Comparison of ENCODE assay signal across 19 mouse cellular contexts in genomic region chr6:58964565-58964964, GRCm38 (mm10). TPM values are rescaled to one million over a fixed set of nuclear protein-coding genes. Genes with fewer than 3 reads are reported as not detected.
DNase-seq lines count a peak whose midpoint lies in the region; ATAC-seq lines count a peak whose summit lies in the region.
"Had no signal": no experiment of that assay in that cellular context is flagged by ENCODE, and none has a peak within 500 bp of the region (broad histone marks: within the 10 kb centered on the region; RNA-seq: fewer than 3 reads in every experiment).

No protein-coding gene starts in this region.

- H3K9ac ChIP-seq in hindbrain, embryonic 14.5 days, result no peak overlapping the region
- no peak overlapping the region for H3K9ac ChIP-seq in hindbrain, embryonic 11.5 days (ENCODE audit: low read depth, low read length)
- no peak overlapping the region for H3K9ac ChIP-seq in midbrain, embryonic 16.5 days (ENCODE audit: low read depth, low read length)
- no peak overlapping the region for H3K9ac ChIP-seq in midbrain, embryonic 14.5 days (replicated peaks; ENCODE audit: low read length)
- H3K9ac ChIP-seq: embryonic facial prominence, embryonic 12.5 days; forebrain, embryonic 15.5 days; heart, embryonic 15.5 days; hindbrain, embryonic 15.5 days had no signal

- H3K9me3 ChIP-seq in hindbrain, embryonic 14.5 days (ENCODE audit: control insufficient read depth, low read length), result no peaks in the 10 kb centered on the region
- no peaks in the 10 kb centered on the region for H3K9me3 ChIP-seq in hindbrain, embryonic 11.5 days (ENCODE audit: control insufficient read depth, low read length)
- H3K9me3 ChIP-seq in midbrain, embryonic 16.5 days (replicated peaks; ENCODE audit: control insufficient read depth, low read length, poor library complexity, severe bottlenecking), result no peaks in the 10 kb centered on the region
- H3K9me3 ChIP-seq in midbrain, embryonic 14.5 days (ENCODE audit: control insufficient read depth, low read length), result no peaks in the 10 kb centered on the region
- H3K9me3 ChIP-seq: embryonic facial prominence, embryonic 12.5 days; forebrain, embryonic 15.5 days; heart, embryonic 15.5 days; hindbrain, embryonic 15.5 days had no signal

- no peak overlapping the region for H3K4me3 ChIP-seq in hindbrain, embryonic 14.5 days (replicated peaks; ENCODE audit: low read length)
- no peak overlapping the region for H3K4me3 ChIP-seq in hindbrain, embryonic 11.5 days (ENCODE audit: low read depth, low read length)
- H3K4me3 ChIP-seq in midbrain, embryonic 16.5 days (ENCODE audit: low read depth, low read length), result no peak overlapping the region
- no peak overlapping the region for H3K4me3 ChIP-seq in midbrain, embryonic 14.5 days (replicated peaks; ENCODE audit: low read depth, low read length)
- H3K4me3 ChIP-seq: embryonic facial prominence, embryonic 12.5 days; forebrain, embryonic 15.5 days; heart, adult 2 months; heart, embryonic 15.5 days had no signal

- DNase-seq in cerebellum, adult 18-20 months, result peak; percentile 27 to 46
- DNase-seq in cerebellum, postnatal 4 days (ENCODE audit: low spot score in 2 of 2), result no peak
- no peak for DNase-seq in hindbrain, embryonic 14.5 days (ENCODE audit: low spot score)
- DNase-seq in hindbrain, embryonic 11.5 days (ENCODE audit: low spot score), result no peak
- no peak for DNase-seq in midbrain, embryonic 14.5 days
- DNase-seq in lung, postnatal 36 days, result no peak
- DNase-seq: adrenal gland, postnatal 14 days; gastrocnemius, postnatal 14 days; heart, adult 2 months; heart, postnatal 14 days; kidney, adult 11 months had no signal

- no peaks in the 10 kb centered on the region for H3K27me3 ChIP-seq in hindbrain, embryonic 14.5 days (ENCODE audit: control insufficient read depth, insufficient read depth, low read length)
- no peaks in the 10 kb centered on the region for H3K27me3 ChIP-seq in hindbrain, embryonic 11.5 days (ENCODE audit: control insufficient read depth, insufficient read depth, low read length)
- H3K27me3 ChIP-seq in midbrain, embryonic 16.5 days (ENCODE audit: control insufficient read depth, insufficient read depth, low read depth, low read length), result no peaks in the 10 kb centered on the region
- no peaks in the 10 kb centered on the region for H3K27me3 ChIP-seq in midbrain, embryonic 14.5 days (ENCODE audit: control insufficient read depth, insufficient read depth, low read length)
- H3K27me3 ChIP-seq: CH12.LX; embryonic facial prominence, embryonic 12.5 days; forebrain, embryonic 15.5 days; heart, embryonic 15.5 days; hindbrain, embryonic 15.5 days; Patski had no signal

- no peak overlapping the region for H3K27ac ChIP-seq in hindbrain, embryonic 14.5 days
- H3K27ac ChIP-seq in hindbrain, embryonic 11.5 days (ENCODE audit: low read depth, low read length), result no peak overlapping the region
- H3K27ac ChIP-seq in midbrain, embryonic 16.5 days (ENCODE audit: low read length), result no peak overlapping the region
- no peak overlapping the region for H3K27ac ChIP-seq in midbrain, embryonic 14.5 days (replicated peaks; ENCODE audit: low read depth, low read length)
- H3K27ac ChIP-seq: embryonic facial prominence, embryonic 12.5 days; forebrain, embryonic 15.5 days; heart, adult 2 months; heart, embryonic 15.5 days had no signal

- H3K4me2 ChIP-seq in hindbrain, embryonic 14.5 days (replicated peaks), result no peak overlapping the region
- no peak overlapping the region for H3K4me2 ChIP-seq in hindbrain, embryonic 11.5 days (replicated peaks; ENCODE audit: low read depth, low read length)
- H3K4me2 ChIP-seq in midbrain, embryonic 16.5 days (ENCODE audit: low read length), result no peak overlapping the region
- no peak overlapping the region for H3K4me2 ChIP-seq in midbrain, embryonic 14.5 days (ENCODE audit: low read length)
- H3K4me2 ChIP-seq: forebrain, embryonic 15.5 days; heart, embryonic 15.5 days had no signal

- no peaks in the 10 kb centered on the region for H3K36me3 ChIP-seq in hindbrain, embryonic 14.5 days (replicated peaks; ENCODE audit: control insufficient read depth, insufficient read depth)
- H3K36me3 ChIP-seq in hindbrain, embryonic 11.5 days (ENCODE audit: control insufficient read depth, insufficient read depth, low read length), result no peaks in the 10 kb centered on the region
- no peaks in the 10 kb centered on the region for H3K36me3 ChIP-seq in midbrain, embryonic 16.5 days (ENCODE audit: control insufficient read depth, insufficient read depth, low read length)
- no peaks in the 10 kb centered on the region for H3K36me3 ChIP-seq in midbrain, embryonic 14.5 days (ENCODE audit: control insufficient read depth, insufficient read depth, low read length)
- H3K36me3 ChIP-seq: embryonic facial prominence, embryonic 12.5 days; forebrain, embryonic 15.5 days; heart, embryonic 15.5 days; hindbrain, embryonic 15.5 days had no signal

- ATAC-seq in hindbrain, embryonic 14.5 days (ENCODE audit: low FRiP score), result peak; percentile 5; the same call in 1 of the 2 replicates
- no peak for ATAC-seq in hindbrain, embryonic 11.5 days (ENCODE audit: low FRiP score)
- ATAC-seq in midbrain, embryonic 16.5 days, result 0 out of 2 replicates have a peak, but pooled peaks have one; percentile 54
- no peak for ATAC-seq in midbrain, embryonic 14.5 days (ENCODE audit: low FRiP score, low TSS enrichment)
- ATAC-seq: activated CD4-positive, CD25-positive, alpha-beta regulatory T cell, adult 4 months; forebrain, embryonic 15.5 days; Patski had no signal

- peaks cover 11% of the 10 kb centered on the region; the same call in 1 of the 2 replicates for H3K4me1 ChIP-seq in hindbrain, embryonic 14.5 days (replicated peaks; ENCODE audit: control insufficient read depth, insufficient read depth, low read length)
- no peaks in the 10 kb centered on the region for H3K4me1 ChIP-seq in hindbrain, embryonic 11.5 days (replicated peaks; ENCODE audit: control insufficient read depth, insufficient read depth, low read length)
- H3K4me1 ChIP-seq in midbrain, embryonic 16.5 days (ENCODE audit: control insufficient read depth, insufficient read depth, low read length), result peaks cover 10% of the 10 kb centered on the region
- H3K4me1 ChIP-seq in midbrain, embryonic 14.5 days (ENCODE audit: control insufficient read depth, insufficient read depth, low read length), result peaks cover 9% of the 10 kb centered on the region; the same call in 1 of the 2 replicates

RNA-seq across cellular contexts. Expression of gene Nap1l5, which starts 57.7 kb away (rescaled TPM):
- 338 and 425 TPM in 2 replicates for polyA plus RNA-seq in hindbrain, embryonic 14.5 days (2014; fragmentation: Nextera tagmentation; extraction: Ambion mirVana)
- polyA plus RNA-seq in hindbrain, embryonic 11.5 days (2014; fragmentation: Nextera tagmentation; extraction: Ambion mirVana), result 36.5 and 43.1 TPM in 2 replicates
- polyA plus RNA-seq in midbrain, embryonic 16.5 days (2015; fragmentation: Nextera tagmentation; extraction: Ambion mirVana), result 310 and 365 TPM in 2 replicates
- polyA plus RNA-seq in midbrain, embryonic 14.5 days (2014; fragmentation: Nextera tagmentation; extraction: Ambion mirVana), result 225 and 247 TPM in 2 replicates
- polyA plus RNA-seq: Patski had no signal

RNA-seq across cellular contexts. Expression of gene Fam13a, which starts 59.8 kb away (rescaled TPM):
- polyA plus RNA-seq in hindbrain, embryonic 14.5 days (2014; fragmentation: Nextera tagmentation; extraction: Ambion mirVana), result 10.3 and 11.1 TPM in 2 replicates
- 5.6 and 5.8 TPM in 2 replicates for polyA plus RNA-seq in hindbrain, embryonic 11.5 days (2014; fragmentation: Nextera tagmentation; extraction: Ambion mirVana)
- polyA plus RNA-seq in midbrain, embryonic 16.5 days (2015; fragmentation: Nextera tagmentation; extraction: Ambion mirVana), result 11.6 and 13.0 TPM in 2 replicates
- polyA plus RNA-seq in midbrain, embryonic 14.5 days (2014; fragmentation: Nextera tagmentation; extraction: Ambion mirVana), result 7.9 and 10.5 TPM in 2 replicates
- polyA plus RNA-seq: activated CD4-positive, CD25-positive, alpha-beta regulatory T cell, adult 4 months had no signal

Comparison
In these comparisons a context has a peak if more than half of its experiments do, and no peak if none do; other contexts are left out.
1. DNase-seq: peak in cerebellum, adult 18-20 months (2 of 2); none in cerebellum, postnatal 4 days (0 of 2), hindbrain, embryonic 14.5 days (single experiment), hindbrain, embryonic 11.5 days (single experiment), midbrain, embryonic 14.5 days (single experiment) and lung, postnatal 36 days (single experiment).
2. ATAC-seq: peak in hindbrain, embryonic 14.5 days (single experiment) and midbrain, embryonic 16.5 days (single experiment); none in hindbrain, embryonic 11.5 days (single experiment) and midbrain, embryonic 14.5 days (single experiment).